In genomic region chr12:112700522-112700921, GRCm38 (mm10) we compare ENCODE assay signal across 10 mouse cellular contexts. TPM values are rescaled to one million over a fixed set of nuclear protein-coding genes. Genes with fewer than 3 reads are reported as not detected.
DNase-seq lines count a peak whose midpoint lies in the region; ATAC-seq lines count a peak whose summit lies in the region.
"Had no signal": no experiment of that assay in that cellular context is flagged by ENCODE, and none has a peak within 500 bp of the region (broad histone marks: within the 10 kb centered on the region; RNA-seq: fewer than 3 reads in every experiment).

No protein-coding gene starts in this region.

- DNase-seq in kidney, adult 9 months: no peak
- peak; percentile 50 for DNase-seq in embryo, embryonic 11 days
- no peak for DNase-seq in ovary, postnatal 14 days (ENCODE audit: low spot score)
- DNase-seq in spleen, adult 12 weeks (ENCODE audit: low spot score): no peak
- DNase-seq: cerebellum, adult 18-20 months had no signal

- WGBS in kidney, embryonic 15.5 days: 2% methylated on average over 15 of the region's 15 CpGs
- 9% methylated on average over 15 of the region's 15 CpGs for WGBS in forebrain, embryonic 16.5 days
- 17% methylated on average over 15 of the region's 15 CpGs for WGBS in midbrain, embryonic 12.5 days

- H3K4me3 ChIP-seq in kidney, embryonic 15.5 days (replicated peaks): no peak overlapping the region; the same call in 1 of the 2 replicates
- H3K4me3 ChIP-seq in forebrain, embryonic 16.5 days (replicated peaks; ENCODE audit: low read length): no peak overlapping the region
- H3K4me3 ChIP-seq in midbrain, embryonic 12.5 days: no peak overlapping the region

- H3K27ac ChIP-seq in kidney, embryonic 15.5 days: no peak overlapping the region
- H3K27ac ChIP-seq in forebrain, embryonic 16.5 days (ENCODE audit: low read length): no peak overlapping the region
- no peak overlapping the region for H3K27ac ChIP-seq in midbrain, embryonic 12.5 days (replicated peaks)
- H3K27ac ChIP-seq: liver, embryonic 14.5 days had no signal

- H3K9me3 ChIP-seq in kidney, embryonic 15.5 days (replicated peaks): no peaks in the 10 kb centered on the region
- no peaks in the 10 kb centered on the region for H3K9me3 ChIP-seq in forebrain, embryonic 16.5 days (ENCODE audit: control insufficient read depth, low read length)
- no peaks in the 10 kb centered on the region for H3K9me3 ChIP-seq in midbrain, embryonic 12.5 days

- peak; percentile 47; the same call in 1 of the 2 replicates for ATAC-seq in kidney, embryonic 15.5 days (replicated peaks; ENCODE audit: low FRiP score)
- ATAC-seq in forebrain, embryonic 16.5 days: no peak
- no peak for ATAC-seq in midbrain, embryonic 12.5 days (ENCODE audit: low FRiP score, low read depth)
- no peak for ATAC-seq in activated CD4-positive, CD25-positive, alpha-beta regulatory T cell, adult 4 months

- no peaks in the 10 kb centered on the region for H3K36me3 ChIP-seq in kidney, embryonic 15.5 days
- no peaks in the 10 kb centered on the region for H3K36me3 ChIP-seq in forebrain, embryonic 16.5 days (ENCODE audit: control insufficient read depth, insufficient read depth)
- no peaks in the 10 kb centered on the region for H3K36me3 ChIP-seq in midbrain, embryonic 12.5 days

- H3K9ac ChIP-seq in kidney, embryonic 15.5 days: peak overlapping the region; percentile 9; the same call in 1 of the 2 replicates
- H3K9ac ChIP-seq in forebrain, embryonic 16.5 days (replicated peaks; ENCODE audit: low read depth, low read length): peak overlapping the region; percentile 35
- 0 out of 2 replicates have a peak overlapping the region, but pooled peaks have one; percentile 4 for H3K9ac ChIP-seq in midbrain, embryonic 12.5 days (replicated peaks)
- H3K9ac ChIP-seq: liver, embryonic 14.5 days had no signal

- H3K4me2 ChIP-seq in kidney, embryonic 15.5 days: peak overlapping the region; percentile 37
- peak overlapping the region; percentile 4 for H3K4me2 ChIP-seq in forebrain, embryonic 16.5 days (ENCODE audit: low read length)
- H3K4me2 ChIP-seq in midbrain, embryonic 12.5 days (replicated peaks): no peak overlapping the region

- H3K4me1 ChIP-seq in kidney, embryonic 15.5 days: peaks cover 27% of the 10 kb centered on the region
- peaks cover 6% of the 10 kb centered on the region for H3K4me1 ChIP-seq in forebrain, embryonic 16.5 days (replicated peaks; ENCODE audit: control insufficient read depth, insufficient read depth, low read length)
- peaks cover 10% of the 10 kb centered on the region; the same call in 1 of the 2 replicates for H3K4me1 ChIP-seq in midbrain, embryonic 12.5 days

- H3K27me3 ChIP-seq in kidney, embryonic 15.5 days: peaks cover 33% of the 10 kb centered on the region
- H3K27me3 ChIP-seq in forebrain, embryonic 16.5 days (replicated peaks; ENCODE audit: control insufficient read depth, insufficient read depth, low read length): no peaks in the 10 kb centered on the region
- H3K27me3 ChIP-seq in midbrain, embryonic 12.5 days: peaks cover 61% of the 10 kb centered on the region

RNA-seq across cellular contexts. Expression of gene Cep170b, which starts 19.7 kb away (rescaled TPM):
- 15.8 and 16.6 TPM in 2 replicates for polyA plus RNA-seq in kidney, embryonic 15.5 days (2015; fragmentation: Nextera tagmentation; extraction: Ambion mirVana)
- polyA plus RNA-seq in forebrain, embryonic 16.5 days (2015; fragmentation: Nextera tagmentation; extraction: Ambion mirVana): 18.8 and 22.9 TPM in 2 replicates
- 15.0 and 16.8 TPM in 2 replicates for polyA plus RNA-seq in midbrain, embryonic 12.5 days (2016; fragmentation: Nextera tagmentation; extraction: Ambion mirVana)
- polyA plus RNA-seq in activated CD4-positive, CD25-positive, alpha-beta regulatory T cell, adult 4 months (2017; shearing (Covaris generic)): 1 to 10 TPM; 2.3 to 2.5 TPM

RNA-seq across cellular contexts. Expression of gene Zbtb42, which starts 21.9 kb away (rescaled TPM):
- polyA plus RNA-seq in kidney, embryonic 15.5 days (2015; fragmentation: Nextera tagmentation; extraction: Ambion mirVana): 4.0 and 4.6 TPM in 2 replicates
- polyA plus RNA-seq in forebrain, embryonic 16.5 days (2015; fragmentation: Nextera tagmentation; extraction: Ambion mirVana): 0.65 and 0.92 TPM in 2 replicates
- polyA plus RNA-seq in midbrain, embryonic 12.5 days (2016; fragmentation: Nextera tagmentation; extraction: Ambion mirVana): 5.2 and 7.3 TPM in 2 replicates
- 1 to 10 TPM; 2.2 to 2.6 TPM for polyA plus RNA-seq in activated CD4-positive, CD25-positive, alpha-beta regulatory T cell, adult 4 months (2017; shearing (Covaris generic))

RNA-seq across cellular contexts. Expression of gene Akt1, which starts 25.8 kb away (rescaled TPM):
- polyA plus RNA-seq in kidney, embryonic 15.5 days (2015; fragmentation: Nextera tagmentation; extraction: Ambion mirVana): 53.7 and 56.7 TPM in 2 replicates
- polyA plus RNA-seq in forebrain, embryonic 16.5 days (2015; fragmentation: Nextera tagmentation; extraction: Ambion mirVana): 56.9 and 57.1 TPM in 2 replicates
- 74.7 and 80.0 TPM in 2 replicates for polyA plus RNA-seq in midbrain, embryonic 12.5 days (2016; fragmentation: Nextera tagmentation; extraction: Ambion mirVana)
- polyA plus RNA-seq in activated CD4-positive, CD25-positive, alpha-beta regulatory T cell, adult 4 months (2017; shearing (Covaris generic)): 10 to 100 TPM; 17.3 to 23.5 TPM

RNA-seq across cellular contexts. Expression of gene Siva1, which starts 56.0 kb away (rescaled TPM):
- 255 and 266 TPM in 2 replicates for polyA plus RNA-seq in kidney, embryonic 15.5 days (2015; fragmentation: Nextera tagmentation; extraction: Ambion mirVana)
- 68.9 and 75.9 TPM in 2 replicates for polyA plus RNA-seq in forebrain, embryonic 16.5 days (2015; fragmentation: Nextera tagmentation; extraction: Ambion mirVana)
- polyA plus RNA-seq in midbrain, embryonic 12.5 days (2016; fragmentation: Nextera tagmentation; extraction: Ambion mirVana): 133 and 150 TPM in 2 replicates
- polyA plus RNA-seq in activated CD4-positive, CD25-positive, alpha-beta regulatory T cell, adult 4 months (2017; shearing (Covaris generic)): 10 to 100 TPM; 38.7 to 44.6 TPM

RNA-seq across cellular contexts. Expression of gene Pld4, which starts 59.9 kb away (rescaled TPM):
- polyA plus RNA-seq in kidney, embryonic 15.5 days (2015; fragmentation: Nextera tagmentation; extraction: Ambion mirVana): 7.9 and 10.4 TPM in 2 replicates
- 4.0 and 5.3 TPM in 2 replicates for polyA plus RNA-seq in forebrain, embryonic 16.5 days (2015; fragmentation: Nextera tagmentation; extraction: Ambion mirVana)
- polyA plus RNA-seq in midbrain, embryonic 12.5 days (2016; fragmentation: Nextera tagmentation; extraction: Ambion mirVana): 4.7 and 6.7 TPM in 2 replicates
- polyA plus RNA-seq in activated CD4-positive, CD25-positive, alpha-beta regulatory T cell, adult 4 months (2017; shearing (Covaris generic)): 1 to 10 TPM in 1 of 2 experiments, under 1 TPM in 1; 0.50 to 4.7 TPM
